ENCODE assay signal across 9 mouse cellular contexts in the genomic region with DNA sequence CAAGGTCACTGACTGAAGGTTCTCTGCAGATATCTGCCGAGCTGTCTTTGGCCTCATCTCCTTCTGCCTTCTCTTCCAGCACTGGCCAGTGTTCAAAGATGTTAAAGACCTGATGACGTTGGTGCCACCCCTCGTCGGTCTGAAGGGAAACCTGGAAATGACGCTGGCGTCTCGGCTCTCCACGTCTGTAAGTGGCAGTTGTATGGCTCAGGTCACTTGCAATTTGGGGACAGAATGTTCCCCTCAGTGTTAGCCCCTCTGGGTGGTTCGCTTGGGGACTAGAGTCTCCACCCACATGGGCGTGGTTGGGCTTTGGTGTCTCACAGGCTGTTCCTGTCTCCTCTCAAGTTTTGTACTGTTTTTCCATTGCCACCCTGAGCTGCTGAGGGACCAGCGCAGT. TPM values are rescaled to one million over a fixed set of nuclear protein-coding genes. Genes with fewer than 3 reads are reported as not detected.
DNase-seq lines count a peak whose midpoint lies in the region; ATAC-seq lines count a peak whose summit lies in the region.
"Had no signal": no experiment of that assay in that cellular context is flagged by ENCODE, and none has a peak within 500 bp of the region (broad histone marks: within the 10 kb centered on the region; RNA-seq: fewer than 3 reads in every experiment).

No protein-coding gene starts in this region.

- no peaks in the 10 kb centered on the region for H3K9me3 ChIP-seq in liver, embryonic 15.5 days (replicated peaks)
- no peaks in the 10 kb centered on the region for H3K9me3 ChIP-seq in hindbrain, embryonic 14.5 days (ENCODE audit: control insufficient read depth, low read length)

- 18% methylated on average over 11 of the region's 11 CpGs for WGBS in liver, embryonic 15.5 days (ENCODE audit: insufficient replicate concordance)
- 76% methylated on average over 11 of the region's 11 CpGs for WGBS in hindbrain, embryonic 14.5 days

- peaks cover 52% of the 10 kb centered on the region for H3K36me3 ChIP-seq in liver, embryonic 15.5 days (replicated peaks)
- H3K36me3 ChIP-seq in hindbrain, embryonic 14.5 days (replicated peaks; ENCODE audit: control insufficient read depth, insufficient read depth), result no peaks in the 10 kb centered on the region

- peak overlapping the region; percentile 78 for H3K9ac ChIP-seq in liver, embryonic 15.5 days
- H3K9ac ChIP-seq in hindbrain, embryonic 14.5 days, result no peak overlapping the region

- H3K27me3 ChIP-seq in liver, embryonic 15.5 days, result no peaks in the 10 kb centered on the region
- H3K27me3 ChIP-seq in hindbrain, embryonic 14.5 days (ENCODE audit: control insufficient read depth, insufficient read depth, low read length), result no peaks in the 10 kb centered on the region

- peak overlapping the region; percentile 97 for H3K27ac ChIP-seq in liver, embryonic 15.5 days (replicated peaks)
- no peak overlapping the region for H3K27ac ChIP-seq in hindbrain, embryonic 14.5 days

- H3K4me2 ChIP-seq in liver, embryonic 15.5 days, result peak overlapping the region; percentile 73
- H3K4me2 ChIP-seq in hindbrain, embryonic 14.5 days (replicated peaks), result no peak overlapping the region

- peaks cover 94% of the 10 kb centered on the region for H3K4me1 ChIP-seq in liver, embryonic 15.5 days (replicated peaks)
- 0 out of 2 replicates have a peak, but pooled peaks cover 4% of the 10 kb centered on the region for H3K4me1 ChIP-seq in hindbrain, embryonic 14.5 days (replicated peaks; ENCODE audit: control insufficient read depth, insufficient read depth, low read length)

- peak; percentile 38 for ATAC-seq in liver, embryonic 15.5 days (ENCODE audit: insufficient read depth)
- ATAC-seq in hindbrain, embryonic 14.5 days (ENCODE audit: low FRiP score), result no peak

- peak; percentile 71 for DNase-seq in adrenal gland, adult 2 months
- DNase-seq in adrenal gland, postnatal 10 days, result no peak
- DNase-seq in urinary bladder, postnatal 36 days (ENCODE audit: low spot score in 2 of 2), result peak; percentile 20 to 38
- no peak for DNase-seq in urinary bladder, postnatal 25 days (ENCODE audit: low spot score)
- peak; percentile 66 for DNase-seq in thymus, postnatal 4 days
- DNase-seq in hindbrain, embryonic 14.5 days (ENCODE audit: low spot score), result no peak
- no peak for DNase-seq in left cerebral cortex, adult 9 months (ENCODE audit: low spot score in 2 of 2)
- DNase-seq: kidney, adult 9 months had no signal

- H3K4me3 ChIP-seq in liver, embryonic 15.5 days (replicated peaks), result peak overlapping the region; percentile 61
- no peak overlapping the region for H3K4me3 ChIP-seq in hindbrain, embryonic 14.5 days (replicated peaks; ENCODE audit: low read length)

RNA-seq across cellular contexts. Expression of a gene that starts 20.2 kb away (rescaled TPM):
- total RNA-seq in adrenal gland, adult 2 months (2021), result 10 to 100 TPM; 29.1 to 30.2 TPM
- 52.0 and 62.7 TPM in 2 replicates for polyA plus RNA-seq in adrenal gland, adult 2 months (2012; rRNA removed)
- 10 to 100 TPM; 20.8 to 25.2 TPM for total RNA-seq in adrenal gland, postnatal 10 days (2021)
- 41.3 and 46.3 TPM in 2 replicates for polyA plus RNA-seq in liver, embryonic 15.5 days (2015; fragmentation: Nextera tagmentation; extraction: Ambion mirVana)
- polyA plus RNA-seq in hindbrain, embryonic 14.5 days (2014; fragmentation: Nextera tagmentation; extraction: Ambion mirVana), result 6.9 and 7.8 TPM in 2 replicates

Comparison
In these comparisons a context has a peak if more than half of its experiments do, and no peak if none do; other contexts are left out.
1. DNase-seq: peak in adrenal gland, adult 2 months (single experiment), urinary bladder, postnatal 36 days (2 of 2) and thymus, postnatal 4 days (single experiment); none in adrenal gland, postnatal 10 days (single experiment), urinary bladder, postnatal 25 days (single experiment), hindbrain, embryonic 14.5 days (single experiment) and left cerebral cortex, adult 9 months (0 of 2).